Mouse (Mus musculus): ENCODE data around the gene Mybl2. TPM values are rescaled to one million over a fixed set of nuclear protein-coding genes. Genes with fewer than 3 reads are reported as not detected.

Mybl2 gene
- total RNA-seq, 2 experiments from 2014 or later, result 30.8 to 39.0 TPM

GRCm38 (mm10) chr2:163070213-163070612 lies 15.7 kb downstream of the Mybl2 start:
- no peak for ATAC-seq (replicated peaks; ENCODE audit: poor library complexity)

GRCm38 (mm10) chr2:163071590-163071989 lies 17.1 kb downstream of the Mybl2 start:
- no peak for ATAC-seq (replicated peaks; ENCODE audit: poor library complexity)

- no peak for ATAC-seq (replicated peaks; ENCODE audit: poor library complexity)
These were observed 18.7 kb downstream of the Mybl2 start for GRCm38 (mm10) chr2:163073023-163073757.

- no peak for ATAC-seq (replicated peaks; ENCODE audit: poor library complexity)
These were observed 19.5 kb downstream of the Mybl2 start for GRCm38 (mm10) chr2:163074006-163074405.

GRCm38 (mm10) chr2:163074808-163075207 lies 20.3 kb downstream of the Mybl2 start:
- ATAC-seq (replicated peaks; ENCODE audit: poor library complexity), result no peak

GRCm38 (mm10) chr2:163075234-163075633 lies 20.7 kb downstream of the Mybl2 start:
- no peak for ATAC-seq (replicated peaks; ENCODE audit: poor library complexity)

- no peak for ATAC-seq (replicated peaks; ENCODE audit: poor library complexity)
These were observed 24.6 kb downstream of the Mybl2 start for GRCm38 (mm10) chr2:163079041-163079440.

- peak; percentile 70 for ATAC-seq (replicated peaks; ENCODE audit: poor library complexity)
These were observed 28.1 kb downstream of the Mybl2 start for GRCm38 (mm10) chr2:163082591-163082990.

GRCm38 (mm10) chr2:163084519-163084918 lies 30.0 kb downstream of the Mybl2 start:
- no peak for ATAC-seq (replicated peaks; ENCODE audit: poor library complexity)

- no peak for ATAC-seq (replicated peaks; ENCODE audit: poor library complexity)
These were observed 30.6 kb downstream of the Mybl2 start for GRCm38 (mm10) chr2:163085047-163085446.

- peak; percentile 66 for ATAC-seq (replicated peaks; ENCODE audit: poor library complexity)
These were observed 32.1 kb downstream of the Mybl2 start for GRCm38 (mm10) chr2:163086561-163086960.

- ATAC-seq (replicated peaks; ENCODE audit: poor library complexity), result no peak
These were observed 33.2 kb downstream of the Mybl2 start, which contains the start of gene Gtsf1l for GRCm38 (mm10) chr2:163087728-163088127. Gene Gtsf1l (minus strand): TSS chr2:163087855.

GRCm38 (mm10) chr2:163089475-163090123 lies 35.1 kb downstream of the Mybl2 start:
- peak; percentile 76 for ATAC-seq (replicated peaks; ENCODE audit: poor library complexity)

- no peak for ATAC-seq (replicated peaks; ENCODE audit: poor library complexity)
These were observed 40.4 kb downstream of the Mybl2 start for GRCm38 (mm10) chr2:163094909-163095308.

GRCm38 (mm10) chr2:163095784-163096183 lies 41.3 kb downstream of the Mybl2 start:
- no peak for ATAC-seq (replicated peaks; ENCODE audit: poor library complexity)

- peak; percentile 55 for ATAC-seq (replicated peaks; ENCODE audit: poor library complexity)
These were observed 45.4 kb downstream of the Mybl2 start for GRCm38 (mm10) chr2:163099919-163100318.

GRCm38 (mm10) chr2:163100551-163100950 lies 46.1 kb downstream of the Mybl2 start:
- ATAC-seq (replicated peaks; ENCODE audit: poor library complexity), result peak; percentile 56

GRCm38 (mm10) chr2:163101646-163102203 lies 47.2 kb downstream of the Mybl2 start:
- ATAC-seq (replicated peaks; ENCODE audit: poor library complexity), result peak; percentile 72

GRCm38 (mm10) chr2:163102216-163102615 lies 47.7 kb downstream of the Mybl2 start:
- ATAC-seq (replicated peaks; ENCODE audit: poor library complexity), result no peak

- ATAC-seq (replicated peaks; ENCODE audit: poor library complexity), result no peak
These were observed 48.6 kb downstream of the Mybl2 start for GRCm38 (mm10) chr2:163102900-163103653.

GRCm38 (mm10) chr2:163104086-163104770 lies 49.7 kb downstream of the Mybl2 start:
- no peak for ATAC-seq (replicated peaks; ENCODE audit: poor library complexity)
